8 mouse cellular contexts compared by ENCODE assay signal in the genomic region with DNA sequence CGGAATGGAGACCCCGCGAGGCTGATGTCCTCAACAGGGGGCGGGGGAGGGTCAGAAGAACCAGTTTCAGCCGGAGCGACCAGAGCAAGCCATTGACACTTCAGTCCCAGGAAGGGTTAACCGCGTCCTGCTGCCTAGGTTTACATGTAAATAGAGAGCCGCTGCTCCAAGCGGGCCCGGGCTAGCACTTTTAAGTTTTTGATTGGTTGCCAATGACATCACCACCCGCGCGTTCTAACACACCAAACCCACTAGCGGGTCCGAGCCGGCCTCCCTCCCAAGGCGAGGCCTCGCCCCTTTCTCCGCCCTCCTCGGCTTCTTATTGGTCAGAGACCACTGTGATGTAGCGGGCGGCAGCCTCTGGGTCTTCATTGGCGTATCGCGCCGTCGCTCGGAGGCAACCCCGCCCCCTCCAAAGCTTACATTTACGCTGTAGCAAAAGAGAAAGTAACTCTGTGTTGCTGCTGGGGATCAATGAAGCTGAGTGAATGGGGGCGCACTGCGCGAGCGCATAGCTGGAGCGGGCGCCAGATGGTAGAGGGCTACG. TPM values are rescaled to one million over a fixed set of nuclear protein-coding genes. Genes with fewer than 3 reads are reported as not detected.
DNase-seq lines count a peak whose midpoint lies in the region; ATAC-seq and TF ChIP-seq lines count a peak whose summit lies in the region.

1700056E22Rik (minus strand) TSS at position 291 of the 547 bp plus-strand sequence.

- TF ChIP-seq POLR2A in heart, adult 2 months (IDR thresholded peaks at IDR 0.05; ENCODE audit: insufficient read depth, low read depth, low read length), result peak; percentile 93

- peak; percentile 100 for DNase-seq in 3134 (ENCODE audit: extremely low read depth, insufficient read length, low spot score)
- peak; percentile 92 to 97 for DNase-seq in adrenal gland, postnatal 4 days (ENCODE audit: low spot score in 2 of 2)
- peak; percentile 100 for DNase-seq in embryonic facial prominence, embryonic 14.5 days (ENCODE audit: low spot score)
- peak; percentile 96 to 99 for DNase-seq in heart, adult 2 months
- peak; percentile 99 for DNase-seq in kidney, adult 8-10 months
- peak; percentile 88 to 97 for DNase-seq in spleen, postnatal 10 days (ENCODE audit: low spot score in 2 of 2)

- no peaks in the 10 kb centered on the region for H3K27me3 ChIP-seq in embryonic facial prominence, embryonic 14.5 days (replicated peaks; ENCODE audit: control insufficient read depth, insufficient read depth, low read length)
- no peaks in the 10 kb centered on the region for H3K27me3 ChIP-seq in heart, adult 2 months (ENCODE audit: control insufficient read depth, insufficient read depth, low read length)
- H3K27me3 ChIP-seq in limb, embryonic 13.5 days, result 0 out of 2 replicates have a peak, but pooled peaks cover 5% of the 10 kb centered on the region
- no peaks in the 10 kb centered on the region for H3K27me3 ChIP-seq in midbrain, embryonic 16.5 days (ENCODE audit: control insufficient read depth, insufficient read depth, low read depth, low read length)

- peak within 1 kb of the TSS; percentile 65 for H3K4me3 ChIP-seq in embryonic facial prominence, embryonic 14.5 days (ENCODE audit: low read depth, low read length)
- peak within 1 kb of the TSS; percentile 57 for H3K4me3 ChIP-seq in heart, adult 2 months
- H3K4me3 ChIP-seq in limb, embryonic 13.5 days, result peak within 1 kb of the TSS; percentile 71
- peak within 1 kb of the TSS; percentile 74 for H3K4me3 ChIP-seq in midbrain, embryonic 16.5 days (ENCODE audit: low read depth, low read length)

- peak within 1 kb of the TSS; percentile 87 for H3K4me2 ChIP-seq in embryonic facial prominence, embryonic 14.5 days (ENCODE audit: low read depth, low read length)
- H3K4me2 ChIP-seq in limb, embryonic 13.5 days (replicated peaks), result peak within 1 kb of the TSS; percentile 90
- H3K4me2 ChIP-seq in midbrain, embryonic 16.5 days (ENCODE audit: low read length), result peak within 1 kb of the TSS; percentile 86

- no peak for TF ChIP-seq CTCF in heart, adult 2 months (IDR thresholded peaks at IDR 0.05)

- H3K9me3 ChIP-seq in embryonic facial prominence, embryonic 14.5 days (ENCODE audit: control insufficient read depth, low read length), result no peaks in the 10 kb centered on the region
- H3K9me3 ChIP-seq in limb, embryonic 13.5 days, result no peaks in the 10 kb centered on the region
- H3K9me3 ChIP-seq in midbrain, embryonic 16.5 days (replicated peaks; ENCODE audit: control insufficient read depth, low read length, poor library complexity, severe bottlenecking), result no peaks in the 10 kb centered on the region

- peak within 1 kb of the TSS; percentile 96 for H3K27ac ChIP-seq in embryonic facial prominence, embryonic 14.5 days (replicated peaks; ENCODE audit: low read depth, low read length)
- H3K27ac ChIP-seq in heart, adult 2 months, result peak within 1 kb of the TSS; percentile 86
- peak within 1 kb of the TSS; percentile 95 for H3K27ac ChIP-seq in limb, embryonic 13.5 days
- H3K27ac ChIP-seq in midbrain, embryonic 16.5 days (ENCODE audit: low read length), result peak within 1 kb of the TSS; percentile 91

- H3K4me1 ChIP-seq in embryonic facial prominence, embryonic 14.5 days (ENCODE audit: control insufficient read depth, insufficient read depth, low read length), result peaks cover 14% of the 10 kb centered on the region
- peaks cover 5% of the 10 kb centered on the region; the same call in 1 of the 2 replicates for H3K4me1 ChIP-seq in heart, adult 2 months (ENCODE audit: control insufficient read depth, insufficient read depth, low read length)
- peaks cover 20% of the 10 kb centered on the region for H3K4me1 ChIP-seq in limb, embryonic 13.5 days
- H3K4me1 ChIP-seq in midbrain, embryonic 16.5 days (ENCODE audit: control insufficient read depth, insufficient read depth, low read length), result peaks cover 7% of the 10 kb centered on the region; the same call in 1 of the 2 replicates

- no peaks in the 10 kb centered on the region; the same call in 1 of the 2 replicates for H3K79me2 ChIP-seq in heart, adult 2 months (replicated peaks; ENCODE audit: control insufficient read depth, insufficient read depth, low read length)

- peak within 1 kb of the TSS; percentile 91 for H3K9ac ChIP-seq in embryonic facial prominence, embryonic 14.5 days (ENCODE audit: low read depth, low read length)
- H3K9ac ChIP-seq in heart, adult 2 months (ENCODE audit: low read depth, low read length), result peak within 1 kb of the TSS; percentile 98
- peak within 1 kb of the TSS; percentile 91 for H3K9ac ChIP-seq in limb, embryonic 13.5 days
- H3K9ac ChIP-seq in midbrain, embryonic 16.5 days (ENCODE audit: low read depth, low read length), result peak within 1 kb of the TSS; percentile 83

- under 1% methylated on average over 34 of the region's 38 CpGs for WGBS in embryonic facial prominence, embryonic 14.5 days
- WGBS in heart, adult 2 months, result under 1% methylated on average over 38 of the region's 38 CpGs
- under 1% methylated on average over 38 of the region's 38 CpGs for WGBS in limb, embryonic 13.5 days
- under 1% methylated on average over 38 of the region's 38 CpGs for WGBS in midbrain, embryonic 16.5 days

- TF ChIP-seq EP300 in heart, adult 2 months (IDR thresholded peaks at IDR 0.05; ENCODE audit: insufficient read depth, low read depth, low read length), result no peak

- H3K36me3 ChIP-seq in embryonic facial prominence, embryonic 14.5 days (ENCODE audit: control insufficient read depth, insufficient read depth, low read length), result peaks cover 4% of the 10 kb centered on the region; the same call in 1 of the 2 replicates
- no peaks in the 10 kb centered on the region for H3K36me3 ChIP-seq in heart, adult 2 months (ENCODE audit: control insufficient read depth, insufficient read depth, low read length)
- H3K36me3 ChIP-seq in limb, embryonic 13.5 days, result peaks cover 13% of the 10 kb centered on the region
- H3K36me3 ChIP-seq in midbrain, embryonic 16.5 days (ENCODE audit: control insufficient read depth, insufficient read depth, low read length), result no peaks in the 10 kb centered on the region

- ATAC-seq in embryonic facial prominence, embryonic 14.5 days (ENCODE audit: low read depth), result peak; percentile 99
- ATAC-seq in limb, embryonic 13.5 days (ENCODE audit: low FRiP score, low read depth), result peak; percentile 99
- peak; percentile 99 for ATAC-seq in midbrain, embryonic 16.5 days

- intact Hi-C loops in heart, adult 2 months (cut with DNase I), result loop anchor here (1.0 to 10.0 kb wide), 3 partner anchors 29 to 701 kb away; partner anchors contain the start of gene Hlx

RNA-seq across cellular contexts. Expression of gene 1700056E22Rik, which starts in this region (rescaled TPM):
- total RNA-seq in adrenal gland, postnatal 4 days (2021), result 1 to 10 TPM; 2.7 to 3.5 TPM
- 1.0 and 2.4 TPM in 2 replicates for polyA plus RNA-seq in embryonic facial prominence, embryonic 14.5 days (2014; fragmentation: Nextera tagmentation; extraction: Ambion mirVana)
- under 1 TPM; 0.25 to 0.84 TPM for total RNA-seq in heart, adult 2 months (2021)
- polyA plus RNA-seq in heart, adult 2 months (2012; rRNA removed), result 0.44 and 1.5 TPM in 2 replicates
- 1.8 and 2.4 TPM in 2 replicates for polyA plus RNA-seq in limb, embryonic 13.5 days (2015; fragmentation: Nextera tagmentation; extraction: Ambion mirVana)
- 0.70 and 1.0 TPM in 2 replicates for polyA plus RNA-seq in midbrain, embryonic 16.5 days (2015; fragmentation: Nextera tagmentation; extraction: Ambion mirVana)

Comparison
In these comparisons a context has a peak if more than half of its experiments do, and no peak if none do; other contexts are left out.
1. Peak in every context shown above with its lines: DNase-seq, ATAC-seq, H3K4me3 ChIP-seq and H3K27ac ChIP-seq.